Mouse (Mus musculus) cortical plate, adult 2 months (tissue): ENCODE results near the gene Insm1.

Experiments used
- CTCF ChIP-seq: fragments of 200-500 bp; IDR thresholded peaks from 2 replicates; pipeline ENCODE4 v1.5.1; 2011; ENCODE audit warnings: mild to moderate bottlenecking, control low read depth, low read length; ENCODE audit not compliant: insufficient read depth; ENCODE audit errors: extremely low read depth
- POLR2A ChIP-seq: fragments of 200-500 bp; IDR thresholded peaks from 2 replicates; pipeline ENCODE4 v1.6.1; 2011; ENCODE audit warnings: mild to moderate bottlenecking, low read length, control low read depth; ENCODE audit not compliant: insufficient read depth; ENCODE audit errors: extremely low read depth

DNA sequence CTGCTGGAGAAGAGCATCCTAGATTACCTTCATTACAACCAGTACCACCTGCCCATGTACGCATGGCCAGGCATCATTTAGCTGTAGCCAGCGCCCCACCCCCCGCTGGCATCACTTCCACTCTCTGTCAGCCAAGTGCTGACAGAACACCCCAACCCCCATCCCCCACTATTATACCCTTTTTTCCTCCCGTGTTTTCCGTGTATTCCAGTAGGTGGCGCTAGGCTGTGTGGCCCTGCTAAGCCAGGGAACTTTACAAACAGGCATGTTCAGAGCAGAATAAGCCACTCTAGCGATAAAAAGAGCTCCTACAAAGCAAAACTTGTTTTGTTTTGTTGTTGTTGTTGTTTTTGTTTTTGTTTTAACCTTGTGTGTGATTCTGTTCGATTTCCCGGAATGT lies 7.0 kb upstream of the Insm1 start:
- TF ChIP-seq POLR2A (no peak), CTCF (peak; percentile 85)
